Mouse (Mus musculus) mesoderm, embryonic 11.5 days (tissue): ENCODE measurements at regions not wholly inside any gene's neighbourhood (a gene's known extent, or its start where the extent isn't known, plus 50 kb on each side); places are given as distances from the start of the nearest gene placed in this dataset.
"Not testable (repeated sequence)": the region's sequence is repeated elsewhere in the genome, so short reads cannot be mapped to it uniquely, and the experiment has no call there.

Experiments used
- DNase-seq: peaks from one replicate; pipeline ENCODE4 v3.0.0-alpha.2; 2012; ENCODE audit warnings: low read depth, low spot score

GRCm38 (mm10) chr12:23216521-23216920 is 563.5 kb downstream of the Gm10330 start:
- not testable (repeated sequence) for DNase-seq

- peak; percentile 83 for DNase-seq
These were observed 590.5 kb downstream of the Gm10330 start for GRCm38 (mm10) chr12:23189546-23189945.

GRCm38 (mm10) chr12:23189110-23189509 is 591.0 kb downstream of the Gm10330 start:
- peak; percentile 18 for DNase-seq
